25 mouse cellular contexts compared by ENCODE assay signal in genomic region chr2:179670689-179671088, GRCm38 (mm10).
"Had no signal": no experiment of that assay in that cellular context is flagged by ENCODE, and none has a peak within 500 bp of the region (broad histone marks: within the 10 kb centered on the region; RNA-seq: fewer than 3 reads in every experiment).

No protein-coding gene starts in this region.

- ATAC-seq: intestine, embryonic 16.5 days had no signal

- H3K36me3 ChIP-seq: heart, embryonic 13.5 days; heart, embryonic 15.5 days; kidney, embryonic 15.5 days; limb, embryonic 10.5 days; limb, embryonic 12.5 days; liver, embryonic 13.5 days; liver, embryonic 15.5 days had no signal

- H3K4me2 ChIP-seq: heart, embryonic 11.5 days; heart, embryonic 13.5 days; heart, embryonic 15.5 days; kidney, embryonic 15.5 days; limb, embryonic 12.5 days; liver, embryonic 11.5 days; liver, embryonic 13.5 days; liver, embryonic 15.5 days had no signal

- H3K27me3 ChIP-seq: liver, embryonic 15.5 days had no signal

- H3K4me3 ChIP-seq: heart, adult 2 months; heart, embryonic 13.5 days; heart, embryonic 15.5 days; kidney, embryonic 15.5 days; left cerebral cortex, adult 2 months; limb, embryonic 10.5 days; limb, embryonic 12.5 days; liver, embryonic 13.5 days; liver, embryonic 15.5 days had no signal

- H3K4me1 ChIP-seq: heart, embryonic 13.5 days; heart, embryonic 15.5 days; liver, embryonic 13.5 days; liver, embryonic 15.5 days had no signal

- H3K9ac ChIP-seq: heart, embryonic 13.5 days; heart, embryonic 15.5 days; kidney, embryonic 15.5 days; limb, embryonic 12.5 days; liver, embryonic 13.5 days; liver, embryonic 15.5 days had no signal

- H3K27ac ChIP-seq: heart, adult 2 months; heart, embryonic 13.5 days; heart, embryonic 15.5 days; kidney, embryonic 15.5 days; kidney, postnatal 0 days; left cerebral cortex, adult 2 months; limb, embryonic 10.5 days; liver, embryonic 13.5 days; liver, embryonic 15.5 days had no signal

- H3K9me3 ChIP-seq: heart, embryonic 13.5 days; heart, embryonic 15.5 days; kidney, embryonic 15.5 days; limb, embryonic 10.5 days; limb, embryonic 12.5 days; liver, embryonic 13.5 days; liver, embryonic 15.5 days had no signal

- DNase-seq: gastrocnemius, postnatal 14 days; gastrocnemius, postnatal 36 days; heart, adult 11 months; heart, adult 2 months; heart, postnatal 14 days; heart, postnatal 36 days; kidney, adult 11 months; kidney, adult 2 months; kidney, adult 9 months; kidney, postnatal 14 days; kidney, postnatal 36 days; layer of hippocampus, adult 9-11 months; liver; liver, embryonic 13.5 days had no signal
